Mouse (Mus musculus): ENCODE data around the gene Ccr4.

The Ccr4 gene

GRCm38 (mm10) chr9:114468217-114468616, 36.5 kb downstream of the Ccr4 start:
- DNase-seq (ENCODE audit: low read depth) = no peak

- DNase-seq (ENCODE audit: low read depth) = no peak
These were observed 37.8 kb downstream of the Ccr4 start for GRCm38 (mm10) chr9:114466871-114467270.

DNA sequence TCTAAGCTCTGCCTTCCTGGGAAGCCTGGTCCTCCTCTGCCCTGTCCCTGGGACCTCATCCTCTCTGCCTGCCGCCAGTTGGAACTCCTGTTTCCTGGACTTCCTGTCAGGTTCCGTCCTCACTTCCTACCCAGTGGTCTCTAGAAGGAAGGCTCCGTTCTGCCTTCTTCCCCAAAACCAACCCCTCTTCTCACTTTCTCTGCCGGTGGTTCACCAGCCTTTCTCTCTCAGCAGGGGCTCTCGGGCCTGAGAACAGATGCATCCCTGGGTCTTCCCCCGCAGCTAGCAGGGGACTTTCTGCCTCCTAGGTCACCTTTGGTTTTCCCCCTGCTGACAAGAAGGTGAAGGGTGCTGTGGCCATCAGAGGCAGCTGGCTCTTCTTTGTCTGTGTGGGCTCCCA, 39.3 kb downstream of the Ccr4 start:
- DNase-seq (ENCODE audit: low read depth) = no peak

DNA sequence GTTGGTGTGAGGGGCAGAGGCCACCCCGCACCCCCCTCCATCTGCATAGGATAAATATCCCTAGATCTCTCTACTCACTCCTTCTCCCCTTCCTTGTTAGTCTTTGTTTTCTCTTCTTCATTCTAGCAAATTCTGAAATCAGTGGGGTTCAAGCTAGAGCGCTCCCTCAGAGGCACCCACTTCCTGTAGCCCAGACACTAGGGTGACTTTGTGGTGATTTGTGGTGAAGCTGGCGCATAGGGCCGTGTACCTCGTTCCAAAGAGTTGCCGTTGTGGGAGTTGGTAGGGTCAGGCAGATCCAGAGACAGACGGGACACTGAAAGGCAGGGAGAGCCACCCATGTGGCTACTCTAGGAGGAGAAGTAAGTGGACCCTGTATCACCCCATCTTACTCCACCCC, 42.1 kb downstream of the Ccr4 start:
- no peak for DNase-seq (ENCODE audit: low read depth)

DNA sequence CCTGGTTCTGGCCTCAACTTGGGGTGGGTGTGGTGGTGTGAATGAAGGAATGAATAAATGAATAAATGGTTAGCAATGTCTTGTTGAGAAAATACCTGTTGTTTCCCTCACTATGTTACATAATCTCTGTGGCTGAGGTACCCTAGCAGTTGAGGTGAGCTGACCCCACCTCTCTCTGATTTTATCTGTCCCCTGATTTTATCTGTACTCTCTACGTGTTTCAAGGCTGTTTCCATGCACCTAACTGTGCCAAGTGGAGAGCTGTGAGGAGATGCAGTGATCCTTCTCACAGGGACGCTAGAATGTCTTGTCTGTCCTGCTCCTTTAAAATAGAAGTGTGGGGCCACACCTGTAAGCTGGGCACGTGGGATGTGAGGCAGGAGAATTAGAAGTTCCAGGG, 46.3 kb downstream of the Ccr4 start:
- DNase-seq (ENCODE audit: low read depth) = no peak

GRCm38 (mm10) chr9:114455420-114455819, 49.3 kb downstream of the Ccr4 start:
- no peak for DNase-seq (ENCODE audit: low read depth)

DNA sequence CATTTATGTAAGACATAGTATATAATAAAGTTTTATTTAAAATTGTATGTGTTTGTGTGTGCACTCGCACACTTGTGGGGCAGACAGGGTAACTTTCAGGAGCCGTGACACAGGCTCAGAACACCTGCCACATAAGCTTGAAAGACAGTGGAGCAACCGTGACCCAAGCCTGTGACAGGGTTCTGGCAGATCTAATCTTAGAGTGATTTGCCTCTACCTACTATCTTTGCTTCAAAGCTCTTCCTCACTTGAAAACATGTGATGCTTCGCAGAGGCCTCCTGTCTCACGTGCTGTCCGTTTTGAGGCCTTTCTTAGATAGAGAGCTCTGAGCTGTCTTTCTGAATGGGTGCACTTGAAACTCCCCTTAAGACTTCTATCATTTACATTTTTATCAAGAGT, 52.3 kb downstream of the Ccr4 start:
- DNase-seq (ENCODE audit: low read depth) = no peak

DNA sequence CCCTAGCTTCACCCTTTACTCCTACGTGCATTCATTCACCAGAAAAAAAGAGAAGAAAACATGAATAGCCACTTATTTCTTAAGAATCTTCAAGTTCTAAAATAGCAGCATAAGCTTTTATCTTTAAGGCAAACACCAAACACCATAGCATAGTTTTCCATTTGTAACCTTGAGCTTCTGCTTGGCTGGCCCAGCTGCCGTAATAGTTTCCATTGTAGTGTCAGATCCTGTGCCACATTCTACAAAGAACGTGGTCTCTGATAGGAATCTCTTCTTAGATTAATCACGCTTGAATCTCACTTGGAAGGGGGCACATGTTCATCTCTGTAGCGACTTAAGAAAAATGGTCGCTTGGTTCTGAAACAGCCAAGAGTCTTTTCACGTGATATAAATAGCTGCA, 53.1 kb downstream of the Ccr4 start:
- no peak for DNase-seq (ENCODE audit: low read depth)

DNA sequence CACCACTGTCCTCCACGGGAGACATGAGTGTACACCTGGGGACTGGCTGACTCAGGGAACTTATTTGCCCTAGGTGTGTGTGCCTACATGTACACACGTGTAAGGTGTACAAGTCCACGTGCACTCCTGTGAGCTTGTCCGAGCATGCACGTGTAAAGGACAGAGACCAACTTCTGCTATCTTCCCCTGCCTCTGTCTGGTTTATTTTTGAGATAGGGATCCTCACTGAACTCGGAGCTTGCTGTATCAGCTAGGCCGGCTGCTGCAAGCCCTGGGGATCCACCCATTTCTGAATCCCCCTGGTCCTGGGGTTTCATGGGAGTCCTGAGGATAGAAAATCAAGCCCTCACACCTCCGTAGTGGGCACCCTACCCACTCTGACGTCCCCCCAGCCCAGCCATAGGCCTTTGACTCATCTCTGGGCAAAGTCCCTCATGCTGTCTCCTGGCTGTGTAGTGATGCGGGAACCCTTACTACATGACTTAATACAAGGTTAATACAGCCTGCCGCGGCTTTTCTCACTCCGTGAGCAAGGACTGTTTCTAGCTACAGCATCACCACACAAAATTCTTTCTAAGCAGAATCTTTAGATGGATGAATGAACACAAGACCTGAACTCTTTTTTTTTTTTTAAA, 55.5 kb downstream of the Ccr4 start:
- no peak for DNase-seq (ENCODE audit: low read depth)

GRCm38 (mm10) chr9:114448700-114449099, 56.0 kb downstream of the Ccr4 start:
- DNase-seq (ENCODE audit: low read depth) = no peak

DNA sequence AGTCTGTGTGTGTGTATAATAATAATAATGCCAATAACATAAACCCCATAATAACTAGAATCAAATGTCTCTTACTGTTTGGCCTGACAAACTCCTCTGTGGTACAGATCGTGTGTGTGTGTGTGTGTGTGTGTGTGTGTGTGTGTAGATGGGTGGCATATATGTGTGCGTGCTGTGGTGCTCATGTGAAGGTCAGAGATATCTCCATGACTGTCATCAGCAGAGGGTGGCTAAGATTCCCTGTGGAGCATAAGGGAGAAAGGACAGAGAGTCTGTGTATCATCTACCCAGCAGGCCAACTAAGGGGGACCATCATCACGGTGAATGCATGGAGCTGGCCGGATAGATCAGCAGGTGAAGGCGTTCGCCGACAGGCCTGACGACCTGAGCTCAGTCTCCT, 57.8 kb downstream of the Ccr4 start:
- no peak for DNase-seq (ENCODE audit: low read depth)

- no peak for DNase-seq (ENCODE audit: low read depth)
These were observed 61.4 kb downstream of the Ccr4 start for GRCm38 (mm10) chr9:114443351-114443750.

- DNase-seq (ENCODE audit: low read depth) = no peak
These were observed 61.8 kb downstream of the Ccr4 start for GRCm38 (mm10) chr9:114442893-114443292.

- DNase-seq (ENCODE audit: low read depth) = no peak
These were observed 62.5 kb downstream of the Ccr4 start for GRCm38 (mm10) chr9:114442225-114442624.

GRCm38 (mm10) chr9:114440548-114440947, 64.2 kb downstream of the Ccr4 start:
- DNase-seq (ENCODE audit: low read depth) = no peak
